Mouse (Mus musculus) right cerebral cortex, postnatal 4 days (tissue): ENCODE measurements around the gene Cdc20b.
"Not testable (repeated sequence)": the region's sequence is repeated elsewhere in the genome, so short reads cannot be mapped to it uniquely, and the experiment has no call there.

Experiments
- DNase-seq: peaks from one replicate; pipeline ENCODE4 v3.0.0-alpha.2; 2022

Gene Cdc20b

GRCm38 (mm10) chr13:113034950-113035421 lies at the start of gene Cdc20b:
Gene Cdc20b (plus strand): TSS chr13:113035111.
- peak; percentile 27 for DNase-seq

GRCm38 (mm10) chr13:112985605-112986450 lies 49.1 kb upstream of the Cdc20b start:
- no peak for DNase-seq

- DNase-seq, result no peak
These were observed 48.4 kb upstream of the Cdc20b start for GRCm38 (mm10) chr13:112986451-112986950.

- peak; percentile 92 for DNase-seq
These were observed 47.4 kb upstream of the Cdc20b start, which contains the start of gene Ccno for GRCm38 (mm10) chr13:112987532-112987943. Gene Ccno (plus strand): TSS chr13:112987802.

DNA sequence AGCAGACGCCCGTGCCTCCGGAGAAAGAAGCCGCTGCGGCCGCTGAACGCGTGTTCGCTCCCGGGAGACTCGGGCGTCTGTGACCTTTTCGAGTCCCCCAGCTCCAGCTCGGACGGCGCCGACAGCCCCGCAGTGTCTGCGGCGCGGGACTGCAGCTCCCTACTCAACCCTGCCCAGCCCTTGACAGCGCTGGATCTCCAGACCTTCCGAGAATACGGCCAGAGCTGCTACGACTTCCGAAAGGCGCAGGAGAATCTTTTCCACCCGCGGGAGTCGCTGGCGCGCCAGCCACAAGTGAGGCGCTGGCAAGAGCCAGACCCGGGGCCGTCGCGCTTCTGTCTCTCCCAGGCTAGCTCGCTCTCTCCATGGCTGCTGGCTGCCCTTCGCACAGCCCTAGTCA lies 46.9 kb upstream of the Cdc20b start:
- DNase-seq, result peak; percentile 34

DNA sequence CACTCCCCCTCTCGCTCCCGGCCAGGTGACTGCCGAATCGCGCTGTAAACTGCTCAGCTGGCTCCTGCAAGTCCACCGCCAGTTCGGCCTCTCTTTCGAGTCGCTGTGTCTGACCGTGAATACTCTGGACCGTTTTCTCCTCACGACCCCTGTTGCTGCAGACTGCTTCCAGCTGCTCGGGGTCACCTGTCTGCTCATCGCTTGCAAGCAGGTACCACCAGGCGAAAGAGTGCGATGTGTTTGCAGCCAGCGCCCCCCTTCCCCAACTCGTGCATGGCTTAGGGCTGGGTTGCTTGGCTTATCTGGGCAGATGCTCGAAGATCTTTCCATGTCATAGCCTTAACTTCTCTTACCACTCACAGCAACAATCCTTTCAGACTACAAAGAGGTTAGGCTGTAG lies 46.0 kb upstream of the Cdc20b start:
- DNase-seq, result no peak

DNA sequence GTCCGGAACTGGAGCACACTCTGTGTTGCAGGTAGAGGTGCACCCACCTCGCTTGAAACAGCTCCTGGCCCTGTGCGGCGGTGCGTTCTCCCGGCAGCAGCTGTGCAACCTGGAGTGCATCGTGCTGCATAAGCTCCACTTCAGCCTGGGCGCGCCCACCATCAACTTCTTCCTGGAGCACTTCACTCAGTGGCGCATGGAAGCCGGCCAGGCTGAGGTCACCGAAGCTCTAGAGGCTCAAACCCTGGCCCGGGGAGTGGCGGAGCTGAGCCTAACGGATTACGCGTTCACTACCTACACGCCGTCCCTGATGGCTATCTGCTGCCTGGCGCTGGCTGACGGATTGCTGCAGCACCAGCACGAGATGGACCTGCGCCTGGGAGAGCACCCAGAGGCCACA lies 45.4 kb upstream of the Cdc20b start:
- peak; percentile 13 for DNase-seq

DNA sequence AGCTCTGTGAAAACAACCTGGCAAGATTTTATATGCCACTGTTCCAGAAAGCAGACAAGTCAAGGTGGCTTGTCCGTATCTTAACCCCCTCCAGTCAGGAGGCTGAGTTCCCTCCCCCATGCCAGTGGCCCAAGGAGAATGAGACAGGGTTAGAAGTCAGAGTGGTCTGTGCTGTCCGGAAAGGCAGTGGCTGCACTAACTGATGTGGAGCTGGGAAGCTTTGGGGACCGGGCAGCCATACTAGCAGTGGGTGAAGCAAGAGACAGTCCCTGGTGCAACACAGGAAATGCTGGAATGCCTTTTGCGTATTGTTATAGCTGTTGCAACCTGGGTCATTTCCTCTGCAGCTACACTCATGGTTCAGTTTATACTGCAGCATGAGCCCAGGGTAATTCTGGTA lies 44.6 kb upstream of the Cdc20b start:
- no peak for DNase-seq

- peak; percentile 10 for DNase-seq
These were observed 41.3 kb upstream of the Cdc20b start, which contains the start of gene Mcidas for GRCm38 (mm10) chr13:112993531-112994152. Gene Mcidas (plus strand): TSS chr13:112993845.

GRCm38 (mm10) chr13:112994191-112994590 lies 40.7 kb upstream of the Cdc20b start:
- peak; percentile 49 for DNase-seq

- DNase-seq, result no peak
These were observed 38.5 kb upstream of the Cdc20b start for GRCm38 (mm10) chr13:112996407-112996806.

GRCm38 (mm10) chr13:112997369-112997768 lies 37.5 kb upstream of the Cdc20b start:
- DNase-seq, result no peak

GRCm38 (mm10) chr13:112998427-112999201 lies 36.3 kb upstream of the Cdc20b start:
- peak; percentile 33 for DNase-seq

- no peak for DNase-seq
These were observed 34.8 kb upstream of the Cdc20b start for GRCm38 (mm10) chr13:113000090-113000489.

DNA sequence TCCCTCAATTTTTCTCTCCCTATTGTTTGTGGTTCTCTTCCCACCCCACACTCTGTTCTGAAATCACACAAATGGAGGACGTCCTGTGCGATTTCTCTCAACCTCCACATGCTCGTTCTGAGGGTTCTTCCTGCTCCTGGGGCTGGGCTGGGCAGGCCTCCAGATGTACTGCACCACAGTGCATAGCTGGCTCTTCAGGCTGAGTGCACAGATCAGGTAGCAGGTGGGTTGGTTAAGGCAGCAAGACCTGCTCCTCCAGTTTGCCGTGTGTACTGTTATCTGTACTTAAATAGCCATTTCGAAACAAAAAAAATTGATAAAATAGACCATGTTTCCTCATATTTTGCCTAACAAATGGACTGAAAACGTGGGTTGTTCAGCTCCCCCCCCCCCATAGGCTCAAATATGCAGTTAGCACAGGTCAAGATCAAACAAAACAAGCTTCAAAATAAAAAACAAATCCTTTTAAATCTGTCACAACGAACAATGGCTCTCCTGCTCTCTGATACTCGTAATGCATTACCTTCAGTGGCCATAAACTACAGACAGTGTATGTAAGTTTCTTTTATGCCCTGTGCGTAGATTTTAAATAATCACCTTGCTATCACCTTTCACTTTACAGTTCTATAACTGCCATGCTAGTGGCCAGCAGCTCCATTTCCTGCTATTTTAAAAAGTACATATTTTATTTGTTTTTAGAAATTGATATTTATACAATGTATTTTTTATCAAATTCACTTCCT lies 34.2 kb upstream of the Cdc20b start:
- no peak for DNase-seq

GRCm38 (mm10) chr13:113012683-113013082 lies 22.2 kb upstream of the Cdc20b start:
- no peak for DNase-seq

- not testable (repeated sequence) for DNase-seq
These were observed 21.5 kb upstream of the Cdc20b start for GRCm38 (mm10) chr13:113013174-113013953.

- no peak for DNase-seq
These were observed 13.4 kb upstream of the Cdc20b start for GRCm38 (mm10) chr13:113021521-113021920.

GRCm38 (mm10) chr13:113022467-113022866 lies 12.4 kb upstream of the Cdc20b start:
- DNase-seq, result no peak

GRCm38 (mm10) chr13:113023274-113024143 lies 11.4 kb upstream of the Cdc20b start:
- no peak for DNase-seq
